Mouse (Mus musculus) hindbrain, postnatal 0 days (tissue): ENCODE results near the gene Olfr1311. TPM values are rescaled to one million over a fixed set of nuclear protein-coding genes. Genes with fewer than 3 reads are reported as not detected.
"Not testable (repeated sequence)": the region's sequence is repeated elsewhere in the genome, so short reads cannot be mapped to it uniquely, and the experiment has no call there.

Source experiments
- ATAC-seq: fragments of 200-750 bp; cut with Nextera tagmentation; 2 replicates; pipeline ENCODE4 v1.8.0; 2017; ENCODE audit warnings: mild to moderate bottlenecking, moderate TSS enrichment, moderate library complexity
- DNase-seq: peaks from one replicate; pipeline ENCODE4 v3.0.0-alpha.2; 2015; ENCODE audit warnings: low spot score
- H3K27ac ChIP-seq: fragments of 300-500 bp; sonication (generic); 2 replicates; pipeline ENCODE4 v1.5.1; 2014; ENCODE audit warnings: mild to moderate bottlenecking
- H3K27me3 ChIP-seq: fragments of 300-500 bp; sonication (generic); 2 replicates; pipeline ENCODE4 v1.6.1; 2014; ENCODE audit warnings: low read length, mixed read lengths; ENCODE audit not compliant: insufficient read depth
- H3K36me3 ChIP-seq: fragments of 300-500 bp; sonication (generic); 2 replicates; pipeline ENCODE4 v1.6.1; 2014; ENCODE audit warnings: low read length, mixed read lengths; ENCODE audit not compliant: insufficient read depth
- H3K4me1 ChIP-seq: fragments of 300-500 bp; sonication (generic); 2 replicates; pipeline ENCODE4 v1.6.1; 2014; ENCODE audit warnings: antibody characterized with exemption, low read length, mixed read lengths; ENCODE audit not compliant: insufficient read depth
- H3K4me2 ChIP-seq: fragments of 300-500 bp; sonication (generic); 2 replicates; pipeline ENCODE4 v1.6.1; 2014; ENCODE audit warnings: low read depth, mild to moderate bottlenecking, low read length, moderate library complexity, mixed read lengths
- H3K4me3 ChIP-seq: fragments of 300-500 bp; sonication (generic); 2 replicates; pipeline ENCODE4 v1.5.1; 2014; ENCODE audit warnings: low read length
- H3K9ac ChIP-seq: fragments of 300-500 bp; sonication (generic); replicated peaks from 2 replicates; pipeline ENCODE4 v1.6.1; 2014; ENCODE audit warnings: mild to moderate bottlenecking, low read length, moderate library complexity, mixed read lengths
- H3K9me3 ChIP-seq: fragments of 300-500 bp; sonication (generic); 2 replicates; pipeline ENCODE4 v1.6.1; 2016; ENCODE audit warnings: low read length, mixed read lengths
- CTCF ChIP-seq: IDR thresholded peaks from 2 replicates; pipeline ENCODE4 v1.5.1; 2016; ENCODE audit warnings: antibody characterized with exemption, control low read depth, low read depth
- WGBS: fragments of 180-500 bp; shearing (Covaris S2); extraction: QIAGEN DNeasy Blood & Tissue Kit; methylation state at CpG from one replicate; pipeline ENCODE4 v1.1.7; 2014; 5-methylcytosine and 5-hydroxymethylcytosine counted together
- polyA plus RNA-seq: library from polyadenylated mRNA; unstranded; fragments of >200 nt; fragmentation: Nextera tagmentation; extraction: Ambion mirVana; gene quantifications from 2 replicates; pipeline ENCODE4 v1.2.1, GENCODE M21; 2015
- total RNA-seq: library from RNA; depleted of rRNA; stranded (reverse); fragments of >200 nt; gene quantifications from 2 replicates; pipeline ENCODE4 v1.2.3, GENCODE M21; 2014; rRNA removed

Olfr1311 gene
- not detected in 2 replicates for total RNA-seq
- not detected in 2 replicates for polyA plus RNA-seq

GRCm38 (mm10) chr2:112024312-112024711 lies at the start of gene Olfr1311:
Gene Olfr1311 (minus strand): TSS chr2:112024412.
- 89% methylated on average over 2 of the region's 2 CpGs for WGBS
- TF ChIP-seq CTCF: no peak
- Histone ChIP-seq H3K27me3 (no peaks in the 10 kb centered on the region), H3K9ac (no peak within 1 kb of the TSS), H3K9me3 (no peaks in the 10 kb centered on the region), H3K27ac (no peak within 1 kb of the TSS), H3K4me1 (no peaks in the 10 kb centered on the region), H3K4me3 (no peak within 1 kb of the TSS), H3K36me3 (no peaks in the 10 kb centered on the region), H3K4me2 (no peak within 1 kb of the TSS)
- DNase-seq: no peak
- no peak for ATAC-seq

DNA sequence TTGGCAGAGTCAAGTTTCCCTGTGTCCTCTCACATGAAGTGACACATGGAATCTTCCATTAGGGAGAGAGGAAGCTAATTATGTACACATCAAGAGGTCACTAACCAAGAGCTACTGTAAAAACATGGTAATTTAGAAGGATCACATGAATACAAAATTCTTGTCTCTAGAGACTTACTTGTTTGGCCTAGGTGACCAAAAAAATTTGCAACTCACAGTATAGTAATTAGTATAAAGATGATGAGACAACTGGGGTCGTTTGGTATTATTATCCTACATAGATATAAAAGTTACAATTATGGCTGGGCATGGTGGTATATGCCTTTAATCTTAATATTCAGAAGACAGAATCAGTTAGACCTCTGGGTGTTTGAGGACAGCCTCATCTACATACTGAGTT lies 25.9 kb upstream of the Olfr1311 start, which contains the start of gene Olfr1312:
Gene Olfr1312 (minus strand): TSS at position 101 of the 400 bp plus-strand sequence.
- Histone ChIP-seq H3K4me1 (no peaks in the 10 kb centered on the region), H3K27ac (no peak within 1 kb of the TSS), H3K9me3 (no peaks in the 10 kb centered on the region), H3K36me3 (no peaks in the 10 kb centered on the region), H3K27me3 (no peaks in the 10 kb centered on the region), H3K4me3 (no peak within 1 kb of the TSS), H3K4me2 (no peak within 1 kb of the TSS), H3K9ac (no peak within 1 kb of the TSS)
- DNase-seq: no peak
- WGBS: 33% methylated on average over 1 of the region's 1 CpGs
- no peak for ATAC-seq
- TF ChIP-seq CTCF: no peak

- ATAC-seq, H3K36me3 ChIP-seq, H3K27me3 ChIP-seq, H3K9ac ChIP-seq, DNase-seq, H3K4me3 ChIP-seq, H3K4me2 ChIP-seq, H3K27ac ChIP-seq, H3K4me1 ChIP-seq, H3K9me3 ChIP-seq: not testable (repeated sequence)
- WGBS: 46% methylated on average over 6 of the region's 6 CpGs
These were observed 2.8 kb upstream of the Olfr1311 start for GRCm38 (mm10) chr2:112026971-112027370.

DNA sequence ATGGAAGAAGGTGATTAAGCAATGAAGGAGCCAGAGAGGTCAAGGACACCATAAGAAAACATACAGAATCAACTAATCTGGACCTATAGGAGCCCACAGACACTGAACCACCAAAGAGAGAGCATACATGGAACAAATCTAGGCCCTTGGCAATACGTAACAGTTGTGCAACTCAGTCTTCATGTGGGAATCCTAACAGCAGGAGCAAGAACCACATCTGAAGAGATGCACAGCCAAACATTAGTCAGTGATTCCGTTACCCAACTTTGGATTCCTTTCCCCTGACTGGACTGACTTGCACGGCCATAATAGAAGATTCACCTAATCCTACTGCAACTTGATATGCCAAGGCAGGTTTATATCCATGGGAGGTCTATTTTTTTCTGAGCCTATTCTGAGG lies 9.3 kb downstream of the Olfr1311 start:
- no peaks in the 10 kb centered on the region for H3K4me1 ChIP-seq
- H3K9ac ChIP-seq: no peak overlapping the region
- ATAC-seq: no peak
- DNase-seq: no peak
- WGBS: 81% methylated on average over 3 of the region's 3 CpGs
- no peaks in the 10 kb centered on the region for H3K36me3 ChIP-seq
- H3K4me3 ChIP-seq: no peak overlapping the region
- no peak for TF ChIP-seq CTCF
- H3K9me3 ChIP-seq: 0 out of 2 replicates have a peak, but pooled peaks cover 2% of the 10 kb centered on the region
- no peak overlapping the region for H3K4me2 ChIP-seq
- no peaks in the 10 kb centered on the region for H3K27me3 ChIP-seq
- H3K27ac ChIP-seq: no peak overlapping the region

GRCm38 (mm10) chr2:112012608-112013007 lies 11.6 kb downstream of the Olfr1311 start, which contains the start of gene Olfr1310:
Gene Olfr1310 (minus strand): TSS chr2:112012708.
- DNase-seq: no peak
- no peak within 1 kb of the TSS for H3K4me2 ChIP-seq
- no peak for ATAC-seq

DNA sequence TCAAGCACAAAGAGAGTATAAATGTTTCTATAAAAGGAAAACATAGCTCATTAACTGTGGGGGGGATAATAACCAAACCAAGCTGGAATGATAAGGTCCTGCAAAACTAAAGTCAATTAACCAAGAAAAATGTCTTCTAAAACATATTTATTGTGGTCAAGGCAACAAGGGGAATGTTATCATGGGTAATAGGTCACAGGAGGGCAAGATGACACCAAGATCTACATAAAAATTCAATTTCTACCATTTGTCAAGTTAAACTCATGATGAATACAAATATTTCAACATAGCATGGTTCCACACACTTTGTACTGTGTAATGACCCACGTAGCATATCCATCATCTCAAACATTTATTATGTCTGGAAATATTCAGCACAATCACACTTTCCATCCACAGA lies 34.0 kb downstream of the Olfr1311 start, which contains the start of gene Olfr1309:
Gene Olfr1309 (minus strand): TSS at position 101 of the 400 bp plus-strand sequence.
- H3K4me1 ChIP-seq: no peaks in the 10 kb centered on the region
- H3K27ac ChIP-seq: no peak within 1 kb of the TSS
- H3K36me3 ChIP-seq: no peaks in the 10 kb centered on the region
- H3K4me3 ChIP-seq: no peak within 1 kb of the TSS
- TF ChIP-seq CTCF: no peak
- no peak for DNase-seq
- H3K9ac ChIP-seq: no peak within 1 kb of the TSS
- no peaks in the 10 kb centered on the region for H3K9me3 ChIP-seq
- no peak within 1 kb of the TSS for H3K4me2 ChIP-seq
- H3K27me3 ChIP-seq: no peaks in the 10 kb centered on the region
- no peak for ATAC-seq
- 67% methylated on average over 1 of the region's 1 CpGs for WGBS

More at GRCm38 (mm10) chr2:112012608-112013007, 11.6 kb downstream of the Olfr1311 start, which contains the start of gene Olfr1310:
- no peak for TF ChIP-seq CTCF
- Histone ChIP-seq H3K9ac (no peak within 1 kb of the TSS), H3K36me3 (no peaks in the 10 kb centered on the region), H3K27me3 (no peaks in the 10 kb centered on the region), H3K4me3 (no peak within 1 kb of the TSS), H3K27ac (no peak within 1 kb of the TSS), H3K9me3 (0 out of 2 replicates have a peak, but pooled peaks cover 2% of the 10 kb centered on the region), H3K4me1 (no peaks in the 10 kb centered on the region)

Other genes starting within 250 kb of the Olfr1311 start
- gene Olfr1302, start 247.0 kb downstream of the Olfr1311 start, total RNA-seq: not detected in 2 replicates
- gene Olfr1302, start 247.0 kb downstream of the Olfr1311 start, polyA plus RNA-seq: 0.10 TPM in 1 of 2 replicates, not detected in the other
- not detected in 2 replicates for gene Olfr1303, start 204.1 kb downstream of the Olfr1311 start, total RNA-seq
- not detected in 2 replicates for gene Olfr1303, start 204.1 kb downstream of the Olfr1311 start, polyA plus RNA-seq
- not detected in 2 replicates for gene Olfr1305, start 147.3 kb downstream of the Olfr1311 start, total RNA-seq
- not detected in 2 replicates for gene Olfr1305, start 147.3 kb downstream of the Olfr1311 start, polyA plus RNA-seq
- gene Olfr1306, start 108.1 kb downstream of the Olfr1311 start, total RNA-seq: not detected in 2 replicates
- not detected in 2 replicates for gene Olfr1306, start 108.1 kb downstream of the Olfr1311 start, polyA plus RNA-seq
- gene Olfr1307, start 75.0 kb downstream of the Olfr1311 start, total RNA-seq: not detected in 2 replicates
- gene Olfr1307, start 75.0 kb downstream of the Olfr1311 start, polyA plus RNA-seq: not detected in 2 replicates
- gene Olfr1308, start 59.5 kb downstream of the Olfr1311 start, total RNA-seq: not detected in 2 replicates
- not detected in 2 replicates for gene Olfr1308, start 59.5 kb downstream of the Olfr1311 start, polyA plus RNA-seq
- gene Olfr1309, start 34.1 kb downstream of the Olfr1311 start, total RNA-seq: 0.11 TPM in 1 of 2 replicates, not detected in the other
- gene Olfr1309, start 34.1 kb downstream of the Olfr1311 start, polyA plus RNA-seq: not detected in 2 replicates
- not detected in 2 replicates for gene Olfr1310, start 11.7 kb downstream of the Olfr1311 start, total RNA-seq
- gene Olfr1310, start 11.7 kb downstream of the Olfr1311 start, polyA plus RNA-seq: not detected in 2 replicates
- not detected in 2 replicates for gene Olfr1312, start 25.8 kb upstream of the Olfr1311 start, total RNA-seq
- gene Olfr1312, start 25.8 kb upstream of the Olfr1311 start, polyA plus RNA-seq: not detected in 2 replicates
- not detected in 2 replicates for gene Olfr1313, start 53.4 kb upstream of the Olfr1311 start, total RNA-seq
- gene Olfr1313, start 53.4 kb upstream of the Olfr1311 start, polyA plus RNA-seq: not detected in 2 replicates
- gene Olfr1314, start 72.4 kb upstream of the Olfr1311 start, total RNA-seq: not detected in 2 replicates
- gene Olfr1314, start 72.4 kb upstream of the Olfr1311 start, polyA plus RNA-seq: not detected in 2 replicates
- 0.21 TPM in 1 of 2 replicates, not detected in the other for gene Olfr1315-ps1, start 91.0 kb upstream of the Olfr1311 start, total RNA-seq
- not detected in 2 replicates for gene Olfr1315-ps1, start 91.0 kb upstream of the Olfr1311 start, polyA plus RNA-seq
- gene Olfr1316, start 110.6 kb upstream of the Olfr1311 start, total RNA-seq: not detected in 2 replicates
- not detected in 2 replicates for gene Olfr1316, start 110.6 kb upstream of the Olfr1311 start, polyA plus RNA-seq
- not detected in 2 replicates for gene Olfr1317, start 115.9 kb upstream of the Olfr1311 start, total RNA-seq
- gene Olfr1317, start 115.9 kb upstream of the Olfr1311 start, polyA plus RNA-seq: not detected in 2 replicates
- gene Olfr1318, start 129.8 kb upstream of the Olfr1311 start, total RNA-seq: not detected in 2 replicates
- gene Olfr1318, start 129.8 kb upstream of the Olfr1311 start, polyA plus RNA-seq: 0.14 TPM in 2 replicates
- gene Lpcat4, start 215.1 kb upstream of the Olfr1311 start, total RNA-seq: 21.3 and 44.7 TPM in 2 replicates
- gene Lpcat4, start 215.1 kb upstream of the Olfr1311 start, polyA plus RNA-seq: 20.8 and 22.8 TPM in 2 replicates
- 0.05 TPM in 1 of 2 replicates, not detected in the other for gene Nutm1, start 234.9 kb upstream of the Olfr1311 start, total RNA-seq
- 0.06 and 0.11 TPM in 2 replicates for gene Nutm1, start 234.9 kb upstream of the Olfr1311 start, polyA plus RNA-seq
- 61.0 and 115 TPM in 2 replicates for gene Nop10, start 237.5 kb upstream of the Olfr1311 start, total RNA-seq
- gene Nop10, start 237.5 kb upstream of the Olfr1311 start, polyA plus RNA-seq: 177 and 183 TPM in 2 replicates
- gene Slc12a6, start 241.4 kb upstream of the Olfr1311 start, total RNA-seq: 55.5 and 68.2 TPM in 2 replicates
- gene Slc12a6, start 241.4 kb upstream of the Olfr1311 start, polyA plus RNA-seq: 12.6 and 13.6 TPM in 2 replicates
- gene Gm21985, start 241.9 kb upstream of the Olfr1311 start, total RNA-seq: not detected in 2 replicates
- not detected in 2 replicates for gene Gm21985, start 241.9 kb upstream of the Olfr1311 start, polyA plus RNA-seq